Mouse (Mus musculus): ENCODE data around the gene Zfp963. TPM values are rescaled to one million over a fixed set of nuclear protein-coding genes. Genes with fewer than 3 reads are reported as not detected.
"Not testable (repeated sequence)": the region's sequence is repeated elsewhere in the genome, so short reads cannot be mapped to it uniquely, and the experiment has no call there.

Gene Zfp963
- total RNA-seq, 2 experiments from 2014 or later = 3.5 to 5.1 TPM

DNA sequence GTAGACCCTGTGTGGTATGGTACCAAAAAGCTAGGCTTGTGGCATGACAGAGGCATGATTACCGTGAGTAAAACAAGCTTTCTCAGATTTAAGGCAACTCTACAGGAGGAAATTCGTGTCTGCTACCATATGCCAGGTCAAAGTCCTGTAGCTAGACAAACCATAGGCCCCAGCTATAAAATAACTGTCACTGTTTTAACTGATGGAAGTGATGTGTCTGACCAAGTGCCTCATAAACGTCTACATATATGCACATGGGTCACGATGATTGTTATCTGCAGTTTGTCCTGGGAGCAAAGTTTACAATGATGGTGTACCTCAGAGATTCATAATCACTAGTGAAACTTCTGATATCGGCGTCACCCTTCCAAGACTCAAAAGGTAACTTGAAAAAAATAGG is 9.0 kb downstream of the Zfp963 start:
- DNase-seq = no peak

DNA sequence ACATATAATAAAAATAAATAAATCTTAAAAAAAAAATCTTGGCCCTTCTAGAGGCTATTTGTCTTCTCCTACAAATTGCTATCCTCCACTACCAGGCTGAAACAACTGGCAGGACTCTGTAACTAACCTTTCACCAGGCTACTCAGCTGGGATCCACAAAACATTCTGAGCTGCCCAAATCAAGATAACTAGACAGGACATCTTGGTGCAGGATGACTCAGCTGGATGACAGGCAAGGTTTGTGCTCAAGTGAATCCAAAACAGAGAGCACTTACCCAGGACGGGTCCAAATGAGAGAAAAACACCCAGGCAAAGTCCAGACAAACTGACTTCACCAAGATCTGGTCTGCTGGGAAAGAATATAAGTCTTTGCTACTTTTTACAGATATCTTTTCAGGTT is 14.3 kb downstream of the Zfp963 start:
- peak; percentile 6 to 26 for DNase-seq

GRCm38 (mm10) chr8:69717232-69717580 is 32.6 kb downstream of the Zfp963 start:
- no peak for DNase-seq

GRCm38 (mm10) chr8:69716403-69717231 is 33.2 kb downstream of the Zfp963 start:
- peak; percentile 95 for DNase-seq

DNA sequence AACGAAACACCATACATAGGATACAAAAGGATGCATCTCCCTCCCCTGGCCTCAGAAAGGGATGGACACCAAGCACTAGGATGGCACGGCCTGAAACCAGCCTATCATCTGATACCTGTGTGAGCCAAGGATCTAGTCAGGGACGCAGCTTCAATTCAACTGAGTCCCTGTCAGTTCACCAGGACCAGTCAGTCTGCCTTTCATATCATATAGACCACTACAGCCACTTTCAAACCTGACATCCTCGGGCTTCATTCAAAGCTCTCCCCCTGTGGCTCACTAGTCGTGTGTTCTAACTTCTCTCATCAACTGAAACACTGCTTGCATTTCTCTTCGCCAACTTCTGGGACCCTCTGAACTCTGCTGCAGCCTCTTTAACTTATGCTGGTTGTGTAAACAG is 34.4 kb downstream of the Zfp963 start:
- DNase-seq = no peak

- DNase-seq = no peak
Observed at GRCm38 (mm10) chr8:69713516-69713915, 36.3 kb downstream of the Zfp963 start.

DNA sequence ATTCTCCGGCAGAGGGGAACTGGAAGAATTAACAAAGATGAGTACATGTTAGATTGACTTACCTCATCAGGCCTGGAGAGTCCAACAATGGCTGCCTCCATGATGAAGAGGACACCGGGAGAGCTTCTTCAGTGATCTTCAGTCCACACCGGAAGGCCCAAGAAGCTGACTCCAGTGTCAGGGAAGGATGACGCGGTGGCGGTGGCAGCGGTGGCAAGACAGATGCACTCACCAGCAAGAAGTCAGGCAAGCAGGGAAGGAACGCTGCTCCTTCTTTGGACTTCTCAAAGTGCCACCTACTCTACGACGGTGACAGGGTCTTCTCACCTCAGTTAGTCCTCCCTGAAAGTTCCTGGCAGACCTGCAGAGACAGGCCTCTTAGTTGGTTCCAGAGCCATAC is 39.1 kb downstream of the Zfp963 start, which contains the start of gene Zfp869:
TSS of gene Zfp869 (minus strand) at position 101 of the 400 bp plus-strand sequence.
- DNase-seq = not testable (repeated sequence)

- no peak for DNase-seq
Observed at GRCm38 (mm10) chr8:69701810-69702209, 48.0 kb downstream of the Zfp963 start.

Other genes starting within 250 kb of the Zfp963 start
- gene Gm7697, start 227.0 kb downstream of the Zfp963 start, total RNA-seq (2021) = not detected
- gene Zfp868, start 124.4 kb downstream of the Zfp963 start, total RNA-seq (2021) = 10 to 100 TPM; 12.3 to 14.9 TPM
- 1 to 10 TPM; 2.8 TPM for gene Zfp964, start 95.5 kb downstream of the Zfp963 start, total RNA-seq (2021)
- 10 to 100 TPM; 22.1 to 22.7 TPM for gene Zfp869, start 39.2 kb downstream of the Zfp963 start, total RNA-seq (2021)
- 1 to 10 TPM; 2.8 to 3.1 TPM for gene Gm20422, start 24.9 kb upstream of the Zfp963 start, total RNA-seq (2021)
- gene Atp13a1, start 41.2 kb upstream of the Zfp963 start, total RNA-seq (2021) = 10 to 100 TPM; 40.9 to 42.3 TPM
- 10 to 100 TPM; 21.2 to 21.3 TPM for gene Zfp866, start 41.2 kb upstream of the Zfp963 start, total RNA-seq (2021)
- 10 to 100 TPM; 10.1 to 10.5 TPM for gene Gmip, start 58.7 kb upstream of the Zfp963 start, total RNA-seq (2021)
- gene Lpar2, start 72.5 kb upstream of the Zfp963 start, total RNA-seq (2021) = 1 to 10 TPM; 1.4 to 1.7 TPM
- gene Pbx4, start 82.5 kb upstream of the Zfp963 start, total RNA-seq (2021) = 1 to 10 TPM; 1.1 to 1.8 TPM
- gene Cilp2, start 137.7 kb upstream of the Zfp963 start, total RNA-seq (2021) = under 1 TPM in 1 of 2 experiments, not detected in 1; 0.10 TPM
- under 1 TPM; 0.53 to 0.56 TPM for gene Tssk6, start 152.2 kb upstream of the Zfp963 start, total RNA-seq (2021)
- 100 to 1,000 TPM; 166 to 176 TPM for gene Ndufa13, start 152.6 kb upstream of the Zfp963 start, total RNA-seq (2021)
- gene Yjefn3, start 152.7 kb upstream of the Zfp963 start, total RNA-seq (2021) = 1 to 10 TPM; 1.9 to 2.7 TPM
- 10 to 100 TPM; 93.2 to 94.3 TPM for gene Gatad2a, start 246.4 kb upstream of the Zfp963 start, total RNA-seq (2021)